ENCODE assay signal across 7 mouse cellular contexts in genomic region chr7:127020031-127020430, GRCm38 (mm10). TPM values are rescaled to one million over a fixed set of nuclear protein-coding genes. Genes with fewer than 3 reads are reported as not detected.
DNase-seq lines count a peak whose midpoint lies in the region; ATAC-seq and TF ChIP-seq lines count a peak whose summit lies in the region.

No protein-coding gene starts in this region.

- H3K4me1 ChIP-seq in E14TG2a.4 (replicated peaks; ENCODE audit: low read depth, low read length): peaks cover 83% of the 10 kb centered on the region
- H3K4me1 ChIP-seq in forebrain, embryonic 15.5 days: peaks cover 90% of the 10 kb centered on the region
- peaks cover 66% of the 10 kb centered on the region for H3K4me1 ChIP-seq in limb, embryonic 14.5 days (ENCODE audit: control insufficient read depth, insufficient read depth, low read length)

- WGBS in forebrain, embryonic 15.5 days: 50% methylated on average over 3 of the region's 3 CpGs
- 66% methylated on average over 3 of the region's 3 CpGs for WGBS in limb, embryonic 14.5 days

- no peak for TF ChIP-seq POLR2A in limb, embryonic 14.5 days (IDR thresholded peaks at IDR 0.05; ENCODE audit: borderline replicate concordance, extremely low read depth, insufficient read depth, insufficient read length)

- peak; percentile 70 for DNase-seq in brain, adult 2 months (ENCODE audit: low read depth, low spot score)
- no peak for DNase-seq in limb, embryonic 14.5 days (ENCODE audit: low spot score)
- no peak for DNase-seq in frontal cortex, postnatal 25 days (ENCODE audit: low spot score in 2 of 2)
- DNase-seq in left cerebral cortex, postnatal 10 days (ENCODE audit: extremely low spot score in 1 of 2, low spot score in 2 of 2): no peak

- no peaks in the 10 kb centered on the region for H3K9me3 ChIP-seq in E14TG2a.4 (ENCODE audit: low read length)
- no peaks in the 10 kb centered on the region for H3K9me3 ChIP-seq in forebrain, embryonic 15.5 days
- no peaks in the 10 kb centered on the region for H3K9me3 ChIP-seq in limb, embryonic 14.5 days (ENCODE audit: control insufficient read depth, low read length)

- H3K27ac ChIP-seq in forebrain, embryonic 15.5 days (replicated peaks): peak overlapping the region; percentile 90
- peak overlapping the region; percentile 76 for H3K27ac ChIP-seq in limb, embryonic 14.5 days (replicated peaks; ENCODE audit: low read depth, low read length)

- TF ChIP-seq CTCF in E14TG2a.4 (conservative IDR thresholded peaks at IDR 0.05; ENCODE audit: low read length): no peak

- H3K4me3 ChIP-seq in E14TG2a.4 (replicated peaks; ENCODE audit: low read length): peak overlapping the region; percentile 77
- H3K4me3 ChIP-seq in forebrain, embryonic 15.5 days: peak overlapping the region; percentile 59
- H3K4me3 ChIP-seq in limb, embryonic 14.5 days (replicated peaks; ENCODE audit: low read length): peak overlapping the region; percentile 61

- H3K9ac ChIP-seq in forebrain, embryonic 15.5 days (replicated peaks): peak overlapping the region; percentile 86
- H3K9ac ChIP-seq in limb, embryonic 14.5 days (ENCODE audit: low read depth, low read length, severe bottlenecking): peak overlapping the region; percentile 72

- intact Hi-C loops in left cerebral cortex, postnatal 10 days (cut with DNase I): loop anchor here (5.0 kb wide), 1 partner anchor 82 kb away; no protein-coding TSS in a partner anchor

- H3K4me2 ChIP-seq in forebrain, embryonic 15.5 days (replicated peaks): peak overlapping the region; percentile 87
- peak overlapping the region; percentile 85 for H3K4me2 ChIP-seq in limb, embryonic 14.5 days (replicated peaks; ENCODE audit: low read depth, low read length, severe bottlenecking)

- peaks cover 56% of the 10 kb centered on the region for H3K36me3 ChIP-seq in E14TG2a.4 (ENCODE audit: insufficient read depth, low read length)
- peaks cover 34% of the 10 kb centered on the region for H3K36me3 ChIP-seq in forebrain, embryonic 15.5 days
- peaks cover 46% of the 10 kb centered on the region for H3K36me3 ChIP-seq in limb, embryonic 14.5 days (ENCODE audit: control insufficient read depth, insufficient read depth, low read length)

- H3K27me3 ChIP-seq in E14TG2a.4 (ENCODE audit: insufficient read depth, low read length): no peaks in the 10 kb centered on the region
- H3K27me3 ChIP-seq in forebrain, embryonic 15.5 days: no peaks in the 10 kb centered on the region
- H3K27me3 ChIP-seq in limb, embryonic 14.5 days (ENCODE audit: control insufficient read depth, insufficient read depth, low read length): no peaks in the 10 kb centered on the region

- ATAC-seq in forebrain, embryonic 15.5 days (replicated peaks): no peak
- no peak for ATAC-seq in limb, embryonic 14.5 days (ENCODE audit: low FRiP score, low read depth)
- ATAC-seq in erythroid progenitor cell, adult 5-6 weeks (replicated peaks; ENCODE audit: low FRiP score, poor library complexity, severe bottlenecking): no peak

RNA-seq across cellular contexts. Expression of gene Gm42742, which starts 0.9 kb away (rescaled TPM):
- polyA plus RNA-seq in forebrain, embryonic 15.5 days (2015; fragmentation: Nextera tagmentation; extraction: Ambion mirVana): 67.9 and 75.6 TPM in 2 replicates
- polyA plus RNA-seq in limb, embryonic 14.5 days (2012; rRNA removed): 111 and 143 TPM in 2 replicates
- polyA plus RNA-seq in limb, embryonic 14.5 days (2014; fragmentation: Nextera tagmentation; extraction: Ambion mirVana): 26.8 and 37.7 TPM in 2 replicates
- 1.7 TPM in 1 of 2 replicates, not detected in the other for total RNA-seq in erythroid progenitor cell, adult 5-6 weeks (2015; ENCODE audit: low replicate concordance)
- 10.8 and 28.1 TPM in 2 replicates for total RNA-seq in erythroid progenitor cell, adult 5-6 weeks (2017; ENCODE audit: low replicate concordance)
- 10 to 100 TPM; 38.9 to 40.8 TPM for total RNA-seq in left cerebral cortex, postnatal 10 days (2021)

RNA-seq across cellular contexts. Expression of gene Prrt2, which starts 1.0 kb away (rescaled TPM):
- polyA plus RNA-seq in forebrain, embryonic 15.5 days (2015; fragmentation: Nextera tagmentation; extraction: Ambion mirVana): 18.0 and 19.8 TPM in 2 replicates
- 74.6 and 130 TPM in 2 replicates for polyA plus RNA-seq in limb, embryonic 14.5 days (2012; rRNA removed)
- 21.2 and 21.3 TPM in 2 replicates for polyA plus RNA-seq in limb, embryonic 14.5 days (2014; fragmentation: Nextera tagmentation; extraction: Ambion mirVana)
- 0.84 TPM in 1 of 2 replicates, not detected in the other for total RNA-seq in erythroid progenitor cell, adult 5-6 weeks (2015; ENCODE audit: low replicate concordance)
- 3.0 TPM in 1 of 2 replicates, not detected in the other for total RNA-seq in erythroid progenitor cell, adult 5-6 weeks (2017; ENCODE audit: low replicate concordance)
- 100 to 1,000 TPM; 182 to 196 TPM for total RNA-seq in left cerebral cortex, postnatal 10 days (2021)

RNA-seq across cellular contexts. Expression of gene Pagr1a, which starts 2.9 kb away (rescaled TPM):
- 32.2 and 40.4 TPM in 2 replicates for polyA plus RNA-seq in forebrain, embryonic 15.5 days (2015; fragmentation: Nextera tagmentation; extraction: Ambion mirVana)
- 27.0 and 31.9 TPM in 2 replicates for polyA plus RNA-seq in limb, embryonic 14.5 days (2012; rRNA removed)
- 47.6 and 63.6 TPM in 2 replicates for polyA plus RNA-seq in limb, embryonic 14.5 days (2014; fragmentation: Nextera tagmentation; extraction: Ambion mirVana)
- 24.1 and 46.9 TPM in 2 replicates for total RNA-seq in erythroid progenitor cell, adult 5-6 weeks (2015; ENCODE audit: low replicate concordance)
- total RNA-seq in erythroid progenitor cell, adult 5-6 weeks (2017; ENCODE audit: low replicate concordance): 10.6 and 26.2 TPM in 2 replicates
- total RNA-seq in left cerebral cortex, postnatal 10 days (2021): 10 to 100 TPM; 17.1 to 17.7 TPM

RNA-seq across cellular contexts. Expression of gene Pagr1b, which starts 3.7 kb away (rescaled TPM):
- not detected in 2 replicates for polyA plus RNA-seq in forebrain, embryonic 15.5 days (2015; fragmentation: Nextera tagmentation; extraction: Ambion mirVana)
- polyA plus RNA-seq in limb, embryonic 14.5 days (2012; rRNA removed): 3.2 and 4.3 TPM in 2 replicates
- polyA plus RNA-seq in limb, embryonic 14.5 days (2014; fragmentation: Nextera tagmentation; extraction: Ambion mirVana): 0.61 TPM in 1 of 2 replicates, not detected in the other
- total RNA-seq in erythroid progenitor cell, adult 5-6 weeks (2015; ENCODE audit: low replicate concordance): not detected in 2 replicates
- total RNA-seq in erythroid progenitor cell, adult 5-6 weeks (2017; ENCODE audit: low replicate concordance): 0.64 and 11.8 TPM in 2 replicates
- total RNA-seq in left cerebral cortex, postnatal 10 days (2021): under 1 TPM in 1 of 2 experiments, not detected in 1; 0.94 TPM

RNA-seq across cellular contexts. Expression of gene Mvp, which starts 5.6 kb away (rescaled TPM):
- polyA plus RNA-seq in forebrain, embryonic 15.5 days (2015; fragmentation: Nextera tagmentation; extraction: Ambion mirVana): 3.0 and 3.5 TPM in 2 replicates
- polyA plus RNA-seq in limb, embryonic 14.5 days (2012; rRNA removed): 7.9 and 8.0 TPM in 2 replicates
- polyA plus RNA-seq in limb, embryonic 14.5 days (2014; fragmentation: Nextera tagmentation; extraction: Ambion mirVana): 7.3 and 7.9 TPM in 2 replicates
- 0.36 and 0.42 TPM in 2 replicates for total RNA-seq in erythroid progenitor cell, adult 5-6 weeks (2015; ENCODE audit: low replicate concordance)
- 6.7 and 7.7 TPM in 2 replicates for total RNA-seq in erythroid progenitor cell, adult 5-6 weeks (2017; ENCODE audit: low replicate concordance)
- total RNA-seq in left cerebral cortex, postnatal 10 days (2021): 1 to 10 TPM; 4.4 to 4.5 TPM

Comparison
In these comparisons a context has a peak if more than half of its experiments do, and no peak if none do; other contexts are left out.
1. RNA of gene Prrt2, which starts 1.0 kb away (total RNA-seq): 182 to 196 TPM in left cerebral cortex, postnatal 10 days; 0.84 to 3.0 TPM in erythroid progenitor cell, adult 5-6 weeks; every median in the first group is over 10 times any median in the second.
2. Peak in every context shown above with its lines, with median percentiles within 50 percentile points of each other: H3K4me3 ChIP-seq.